Mouse (Mus musculus): Measurements from ENCODE around the gene Ptprh.
"Not testable (repeated sequence)": the region's sequence is repeated elsewhere in the genome, so short reads cannot be mapped to it uniquely, and the experiment has no call there.

The Ptprh gene

DNA sequence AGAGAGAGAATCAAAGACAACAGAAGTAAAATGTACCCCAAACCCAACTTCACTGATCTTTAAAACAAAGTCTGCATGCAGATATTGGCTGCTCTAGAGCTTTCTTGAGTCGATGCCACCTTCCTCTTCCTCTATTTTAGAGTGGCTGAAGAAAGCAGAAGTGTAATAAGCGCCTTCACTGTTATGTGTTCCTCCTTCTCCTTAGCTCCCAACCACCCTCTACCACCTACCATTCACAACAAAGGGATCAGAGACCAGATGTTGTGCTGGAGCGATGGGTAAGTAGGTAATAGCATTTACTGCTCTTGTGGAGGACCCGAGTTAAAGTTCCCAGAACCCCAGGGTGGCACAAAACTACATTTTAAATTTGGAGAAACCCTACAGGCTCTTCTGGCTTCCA is 6.8 kb downstream of the Ptprh start:
- not testable (repeated sequence) for DNase-seq

DNA sequence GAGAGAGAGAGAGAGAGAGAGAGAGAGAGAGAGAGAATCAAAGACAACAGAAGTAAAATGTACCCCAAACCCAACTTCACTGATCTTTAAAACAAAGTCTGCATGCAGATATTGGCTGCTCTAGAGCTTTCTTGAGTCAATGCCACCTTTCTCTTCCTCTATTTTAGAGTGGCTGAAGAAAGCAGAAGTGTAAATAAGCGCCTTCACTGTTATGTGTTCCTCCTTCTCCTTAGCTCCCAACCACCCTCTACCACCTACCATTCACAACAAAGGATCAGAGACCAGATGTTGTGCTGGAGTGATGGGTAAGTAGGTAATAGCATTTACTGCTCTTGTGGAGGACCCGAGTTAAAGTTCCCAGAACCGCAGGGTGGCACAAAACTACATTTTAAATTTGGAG is 22.4 kb downstream of the Ptprh start:
- not testable (repeated sequence) for DNase-seq

DNA sequence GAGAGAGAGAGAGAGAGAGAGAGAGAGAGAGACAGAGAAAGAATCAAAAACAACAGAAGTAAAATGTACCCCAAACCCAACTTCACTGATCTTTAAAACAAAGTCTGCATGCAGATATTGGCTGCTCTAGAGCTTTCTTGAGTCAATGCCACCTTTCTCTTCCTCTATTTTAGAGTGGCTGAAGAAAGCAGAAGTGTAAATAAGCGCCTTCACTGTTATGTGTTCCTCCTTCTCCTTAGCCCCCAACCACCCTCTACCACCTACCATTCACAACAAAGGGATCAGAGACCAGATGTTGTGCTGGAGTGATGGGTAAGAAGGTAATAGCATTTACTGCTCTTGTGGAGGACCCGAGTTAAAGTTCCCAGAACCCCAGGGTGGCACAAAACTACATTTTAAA is 31.5 kb downstream of the Ptprh start:
- not testable (repeated sequence) for DNase-seq

DNA sequence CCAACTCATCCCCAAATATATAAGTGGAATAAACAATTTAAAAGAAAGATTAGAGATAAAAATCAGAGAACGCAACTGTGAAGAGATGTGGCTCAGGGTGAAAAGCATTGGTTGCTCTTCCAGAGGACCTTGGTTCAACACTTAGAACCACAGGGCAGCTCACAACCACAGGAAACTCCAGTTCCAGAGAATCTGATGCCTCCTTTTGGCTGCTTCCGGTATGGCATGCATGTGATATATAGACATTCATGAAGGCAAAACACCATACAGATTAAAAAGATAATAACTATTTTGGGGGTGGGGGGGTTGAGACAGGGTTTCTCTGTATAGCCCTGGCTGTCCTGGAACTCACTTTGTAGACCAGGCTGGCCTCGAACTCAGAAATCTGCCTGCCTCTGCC is 41.2 kb downstream of the Ptprh start:
- no peak for DNase-seq

DNA sequence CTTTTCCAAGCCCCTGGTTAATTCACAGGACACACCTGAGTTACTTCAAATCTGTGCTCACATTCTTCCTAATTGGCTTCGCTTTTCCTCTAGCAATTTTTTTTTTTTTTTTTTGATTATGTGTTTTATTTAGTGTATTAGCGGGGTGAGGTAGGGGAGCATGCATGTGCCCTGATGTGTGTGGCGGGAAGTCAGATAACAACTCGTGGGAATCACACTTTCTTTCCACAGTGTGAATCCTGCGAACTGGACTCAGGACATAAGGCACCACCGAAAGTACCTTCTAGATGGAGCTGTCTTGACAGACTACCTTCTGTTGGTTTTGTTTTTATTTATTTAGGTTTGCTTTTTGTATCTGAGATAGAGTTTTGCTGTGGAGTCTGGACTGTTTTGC is 46.7 kb downstream of the Ptprh start:
- no peak for DNase-seq

DNA sequence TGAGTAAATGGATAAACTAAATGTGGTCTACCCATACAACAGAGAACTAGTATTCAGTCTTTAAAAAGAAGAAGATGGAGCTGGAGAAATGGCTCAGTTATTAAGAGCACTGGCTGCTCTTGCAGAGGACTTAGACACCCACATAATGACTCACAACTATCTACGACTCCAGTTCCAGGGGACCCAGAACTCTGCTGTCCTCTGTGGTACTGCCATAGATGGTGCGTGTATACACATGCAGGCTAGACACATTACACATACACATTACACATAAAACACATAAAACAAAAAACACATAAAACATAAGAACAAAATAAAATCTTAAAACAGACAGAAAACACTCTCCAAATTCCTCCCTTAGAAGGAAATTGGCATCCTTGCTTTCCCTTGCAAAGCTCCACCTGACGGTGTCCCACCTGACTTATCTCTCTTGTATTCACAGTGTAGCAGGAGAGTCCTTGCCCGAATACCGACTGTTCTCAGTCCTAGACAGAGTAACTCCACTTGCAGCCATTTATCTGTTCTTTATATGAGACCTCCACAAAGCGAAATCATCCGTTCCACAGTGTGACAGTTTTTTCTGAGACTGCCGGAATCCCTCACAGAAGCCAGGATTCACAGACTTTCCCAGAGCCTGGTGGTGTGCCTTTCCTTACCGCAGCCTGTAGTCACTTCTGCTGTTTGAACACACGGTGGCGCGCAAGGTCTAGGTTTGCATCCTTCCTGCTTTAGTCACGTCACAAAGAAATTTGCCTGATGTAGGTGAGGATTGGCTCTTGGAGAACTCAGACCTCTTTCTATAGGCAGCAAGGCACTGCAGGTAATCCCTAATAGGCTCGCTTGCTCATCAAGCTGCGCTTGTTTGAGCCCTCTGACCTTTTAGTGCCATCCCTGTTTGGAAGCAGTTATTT is 47.3 kb downstream of the Ptprh start:
- DNase-seq: peak; percentile 81

DNA sequence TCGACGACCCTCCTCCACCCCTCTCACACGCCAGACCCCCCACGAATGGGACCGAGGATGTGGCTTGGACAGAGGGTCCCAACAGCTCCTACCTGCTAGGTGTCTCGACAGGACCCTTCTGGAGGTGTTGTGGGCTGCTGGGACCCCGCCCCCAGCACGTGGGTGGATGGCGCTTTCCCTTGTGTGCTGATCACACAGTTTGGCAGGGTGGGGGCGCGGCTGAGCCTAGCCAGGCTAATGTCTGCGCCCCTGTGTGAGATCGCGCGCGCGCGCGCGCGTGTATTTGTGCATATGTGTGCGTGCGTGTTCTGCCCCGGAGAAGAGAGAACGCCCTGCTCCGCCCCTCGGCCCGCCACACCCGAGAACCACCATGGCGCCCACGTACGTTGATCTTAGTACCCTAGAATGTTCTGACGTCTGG is 56.6 kb downstream of the Ptprh start, which contains the start of gene Syt5:
TSS of gene Syt5 (minus strand) at position 321 of the 421 bp plus-strand sequence.
- DNase-seq: no peak

DNA sequence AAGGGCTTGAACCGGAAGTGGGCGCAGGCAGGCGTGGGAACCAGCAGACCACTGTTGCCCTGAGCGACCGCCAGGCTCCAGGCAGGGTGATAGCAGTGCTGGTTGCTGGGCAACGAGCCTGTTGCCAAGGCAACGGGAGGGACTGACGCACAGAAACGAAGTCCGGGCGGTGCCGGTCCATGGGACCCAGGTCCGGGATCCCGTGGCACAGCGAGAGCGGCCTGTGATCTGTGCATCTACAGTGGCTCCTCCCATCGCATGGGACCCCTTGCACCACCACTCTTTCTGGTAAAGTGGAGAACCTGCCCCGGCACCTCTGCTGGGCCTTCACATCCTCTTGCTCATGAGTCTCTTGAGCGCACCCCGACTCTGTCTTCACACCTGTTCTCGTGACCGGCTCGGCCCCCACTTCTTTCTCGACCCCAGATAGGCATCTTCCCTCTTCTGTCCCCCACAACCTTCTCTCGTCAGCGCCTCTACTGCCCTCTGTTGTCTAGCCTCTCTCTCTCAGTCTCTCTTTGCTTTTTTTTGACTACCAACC is 57.2 kb downstream of the Ptprh start:
- peak; percentile 72 for DNase-seq

DNA sequence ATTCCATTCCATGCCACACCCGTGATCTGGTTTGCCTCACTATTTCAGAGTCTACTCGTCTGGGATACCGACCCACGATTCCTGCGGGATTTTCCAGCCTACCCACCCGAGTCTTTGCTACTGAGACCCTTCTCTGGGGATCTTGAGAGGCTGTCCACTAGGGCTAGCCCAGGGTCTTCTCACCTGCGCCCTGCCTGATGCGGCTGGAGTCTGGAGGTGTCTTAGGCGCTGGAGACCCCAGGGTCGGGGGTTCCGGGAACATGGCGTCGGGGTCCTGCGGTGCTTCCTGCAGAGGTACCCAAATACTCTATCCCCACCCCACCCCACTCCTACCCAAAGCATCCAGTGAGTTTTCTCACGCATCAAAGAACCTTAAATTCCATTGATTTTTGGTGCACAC is 57.8 kb downstream of the Ptprh start:
- no peak for DNase-seq

DNA sequence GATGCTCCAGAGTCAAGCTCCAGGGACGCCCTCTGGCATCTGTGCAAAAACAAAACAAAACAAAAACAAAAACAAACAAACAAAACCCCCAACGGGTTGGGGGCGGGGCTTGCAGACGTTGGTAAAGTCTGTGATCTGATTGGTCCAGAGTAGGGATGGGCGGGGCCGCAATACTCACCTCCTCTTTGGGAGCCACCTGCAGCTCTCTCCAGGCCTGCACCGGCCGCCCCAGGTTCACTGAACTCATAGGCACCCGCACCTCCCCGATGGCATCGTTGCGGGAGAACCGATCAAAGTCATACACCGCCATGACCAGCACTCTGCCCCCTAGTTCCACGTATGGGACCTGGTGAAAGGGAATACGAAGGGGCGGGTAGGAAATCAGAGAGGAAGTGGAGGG is 61.8 kb downstream of the Ptprh start:
- no peak for DNase-seq

DNA sequence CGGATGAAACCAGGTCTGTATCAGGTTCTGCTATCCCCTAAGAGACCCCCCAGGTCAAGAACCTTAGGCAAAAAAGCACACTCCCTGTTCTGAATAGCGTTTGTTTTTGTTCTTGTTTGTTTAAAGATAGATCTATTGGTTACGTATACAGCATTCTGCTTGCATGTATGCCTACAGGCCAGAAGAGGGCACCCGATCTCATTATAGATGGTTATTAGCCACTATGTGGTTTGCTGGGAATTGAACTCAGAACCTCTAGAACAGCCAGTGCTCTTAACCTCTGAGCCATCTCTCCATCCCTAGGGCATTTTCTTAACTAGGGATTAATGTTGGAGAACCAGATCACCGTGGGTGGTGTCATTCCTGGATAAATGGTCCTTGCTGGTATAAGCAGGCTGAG is 62.5 kb downstream of the Ptprh start:
- DNase-seq: no peak

DNA sequence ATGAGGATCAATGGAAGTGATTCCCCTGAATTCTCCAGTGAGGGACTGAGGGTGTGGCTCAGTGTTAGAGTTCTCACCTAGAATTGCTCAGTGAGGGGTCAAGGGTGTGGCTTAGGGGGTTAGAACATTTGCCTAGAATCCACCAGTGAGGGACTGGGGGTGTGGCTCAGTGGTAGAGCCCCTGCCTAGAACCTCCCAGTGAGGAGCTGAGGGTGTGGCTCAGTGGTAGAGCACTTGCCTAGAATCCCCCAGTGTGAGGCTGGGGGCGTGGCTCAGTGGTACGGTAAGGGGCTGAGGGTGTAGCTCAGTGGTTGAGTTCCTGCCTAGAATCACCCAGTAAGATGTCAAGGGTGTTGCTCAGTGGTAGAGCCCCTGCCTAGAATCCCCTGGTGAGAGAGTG is 64.8 kb downstream of the Ptprh start:
- no peak for DNase-seq

DNA sequence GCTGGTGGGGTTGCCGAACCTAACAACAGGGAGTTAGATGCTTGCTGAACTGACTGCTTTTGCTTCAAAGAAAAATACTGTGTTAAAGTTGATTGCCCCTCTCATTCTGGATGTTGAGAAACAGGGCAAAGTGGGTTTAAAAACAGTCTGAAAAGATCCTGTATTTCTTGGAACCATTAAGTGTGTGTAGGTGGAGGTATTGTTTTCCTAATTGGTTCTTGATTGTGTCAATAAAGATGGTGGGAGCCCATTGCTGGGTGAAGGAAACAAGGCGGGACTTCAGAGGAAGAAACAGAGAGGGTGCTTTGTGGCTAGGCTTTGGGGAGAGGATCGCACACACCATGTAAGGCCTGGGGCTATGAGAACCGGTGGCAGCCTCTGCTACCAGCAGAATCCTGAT is 66.7 kb downstream of the Ptprh start:
- DNase-seq: no peak

DNA sequence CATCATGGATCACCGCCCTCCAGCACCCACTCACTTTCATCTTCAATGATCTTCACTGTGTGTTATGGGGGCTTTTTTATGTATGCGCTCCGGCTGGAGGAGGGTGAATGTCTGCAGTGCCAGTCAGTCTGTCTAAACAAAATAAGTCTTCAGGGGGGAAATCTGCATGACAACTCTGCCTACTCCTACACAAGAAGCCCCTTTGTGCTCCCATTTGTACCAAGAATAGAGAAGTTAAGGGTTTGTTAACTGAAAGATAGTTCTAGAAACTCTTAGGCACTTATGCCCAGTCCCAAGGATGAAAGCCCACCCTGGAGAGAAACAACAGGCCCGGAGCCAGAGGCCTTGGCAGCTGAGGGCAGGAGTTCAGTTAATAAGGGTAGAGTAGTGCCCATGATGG is 67.5 kb downstream of the Ptprh start:
- no peak for DNase-seq

DNA sequence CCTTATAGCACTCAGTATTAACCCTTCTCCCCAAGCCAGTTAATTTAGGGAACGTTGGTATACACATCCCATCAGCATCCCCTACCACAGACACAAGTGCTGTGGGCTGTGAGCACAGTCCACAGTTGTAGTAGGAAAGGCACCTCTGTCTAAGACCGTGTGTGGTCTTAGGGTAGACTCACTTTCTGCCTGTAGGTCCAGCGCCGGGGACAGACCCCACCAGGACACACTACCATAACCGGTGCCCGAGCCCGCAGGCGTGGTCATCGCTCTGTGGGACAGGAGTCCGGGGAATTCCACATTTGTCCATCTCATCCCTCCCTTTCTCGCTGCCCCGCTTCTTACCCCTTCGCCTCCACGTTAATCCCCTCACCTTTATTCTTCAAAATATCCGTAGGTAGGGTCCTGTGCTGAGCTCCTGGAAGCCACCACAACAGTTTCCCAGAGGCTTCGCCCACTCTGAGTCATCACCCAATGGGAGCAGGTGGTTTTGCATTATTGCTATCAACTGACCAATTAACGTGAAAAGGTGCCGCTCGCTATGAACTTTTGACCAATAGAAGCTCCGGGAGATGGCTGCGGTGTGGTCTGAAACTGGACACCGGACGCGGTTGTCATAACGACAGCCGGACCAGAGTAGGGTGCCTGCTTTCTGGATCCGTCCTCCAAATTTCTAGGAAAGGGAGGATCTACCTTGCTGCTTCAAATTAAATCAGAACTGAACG is 71.7 kb downstream of the Ptprh start, which contains the start of gene Dnaaf3:
TSS of gene Dnaaf3 (minus strand) at position 449 of the 725 bp plus-strand sequence.
- peak; percentile 77 for DNase-seq

DNA sequence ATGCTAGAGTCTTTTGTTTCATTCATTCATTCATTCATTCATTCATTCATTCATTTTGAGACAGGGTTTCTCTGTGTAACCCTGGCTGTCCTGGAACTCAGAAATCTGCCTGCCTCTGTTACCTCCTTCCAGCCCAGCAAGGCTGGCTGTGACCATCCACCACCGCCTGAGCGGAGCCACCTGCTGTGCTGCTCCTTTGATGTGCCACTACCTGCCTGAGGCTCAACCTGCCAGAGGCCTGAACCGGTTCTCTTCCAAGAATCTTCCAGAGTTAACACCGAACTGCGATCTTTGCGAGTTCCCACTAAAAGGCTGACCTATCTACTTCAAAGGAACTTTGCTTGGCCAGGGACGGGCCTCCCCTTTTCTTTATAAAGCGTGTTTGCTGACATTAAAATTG is 73.7 kb downstream of the Ptprh start:
- DNase-seq: not testable (repeated sequence)

DNA sequence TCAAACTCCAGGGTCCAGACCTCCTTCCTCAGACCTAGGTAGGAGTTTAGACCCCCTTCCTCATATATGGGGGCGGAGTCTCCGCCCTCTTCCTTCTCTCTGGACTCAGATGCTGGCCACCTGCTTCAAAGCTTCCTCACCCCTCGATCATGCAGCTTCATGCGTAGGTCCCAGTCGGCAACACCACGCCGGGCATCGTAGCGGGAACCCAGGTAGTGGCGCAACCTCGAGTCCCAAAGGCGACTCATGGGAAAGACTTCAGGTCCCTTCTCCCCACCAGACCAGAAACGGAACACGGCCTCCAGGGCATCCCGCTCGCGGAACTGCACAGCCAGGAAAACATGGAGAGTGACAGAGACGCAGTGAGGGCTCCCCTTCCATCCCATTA is 76.5 kb downstream of the Ptprh start:
- DNase-seq: no peak

DNA sequence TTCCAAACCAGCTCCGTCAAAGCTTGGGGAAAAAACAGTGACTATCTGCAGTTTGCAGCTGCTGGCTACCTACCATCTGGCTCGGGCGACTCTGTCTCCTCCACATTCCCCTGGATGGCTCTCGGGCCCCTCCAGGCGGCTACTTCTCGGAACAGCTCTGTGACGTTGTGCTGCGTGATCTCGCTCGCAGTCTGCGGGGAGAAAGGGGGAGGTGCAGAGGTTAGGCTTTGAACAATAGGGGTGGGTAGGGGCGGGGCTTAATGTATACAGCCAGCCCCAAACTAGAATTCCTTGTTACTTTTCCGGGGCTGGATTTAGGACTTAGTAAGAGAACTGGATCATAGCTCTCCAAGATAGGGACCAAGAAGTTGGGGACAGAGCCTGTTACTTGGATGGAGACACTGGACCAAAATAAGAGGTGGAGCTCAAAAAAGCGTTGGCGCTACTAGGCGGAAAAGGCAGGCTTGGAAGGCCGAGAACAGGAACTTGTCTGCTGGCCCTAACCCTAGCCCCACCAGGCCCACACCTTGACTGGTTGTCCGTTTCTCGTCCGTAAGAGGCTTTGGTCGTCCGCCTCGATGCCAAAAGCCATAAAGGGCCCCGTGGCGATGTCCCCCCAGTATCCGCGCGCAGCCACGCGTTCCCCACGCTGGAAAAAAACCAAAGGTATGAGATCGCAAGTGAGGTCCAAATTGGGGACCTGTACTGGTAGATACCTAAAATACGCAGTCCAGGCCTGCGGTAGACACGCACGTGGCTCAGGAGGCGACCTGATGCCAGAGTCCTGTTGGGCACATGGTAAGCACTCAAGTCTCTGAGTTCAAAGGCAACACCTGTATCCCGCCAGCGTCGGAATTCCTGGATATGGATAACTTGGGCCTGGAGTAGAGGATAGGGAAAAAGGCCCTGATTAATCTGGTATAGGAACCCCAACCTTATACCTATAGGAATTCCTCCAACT is 77.2 kb downstream of the Ptprh start:
- peak; percentile 92 for DNase-seq

DNA sequence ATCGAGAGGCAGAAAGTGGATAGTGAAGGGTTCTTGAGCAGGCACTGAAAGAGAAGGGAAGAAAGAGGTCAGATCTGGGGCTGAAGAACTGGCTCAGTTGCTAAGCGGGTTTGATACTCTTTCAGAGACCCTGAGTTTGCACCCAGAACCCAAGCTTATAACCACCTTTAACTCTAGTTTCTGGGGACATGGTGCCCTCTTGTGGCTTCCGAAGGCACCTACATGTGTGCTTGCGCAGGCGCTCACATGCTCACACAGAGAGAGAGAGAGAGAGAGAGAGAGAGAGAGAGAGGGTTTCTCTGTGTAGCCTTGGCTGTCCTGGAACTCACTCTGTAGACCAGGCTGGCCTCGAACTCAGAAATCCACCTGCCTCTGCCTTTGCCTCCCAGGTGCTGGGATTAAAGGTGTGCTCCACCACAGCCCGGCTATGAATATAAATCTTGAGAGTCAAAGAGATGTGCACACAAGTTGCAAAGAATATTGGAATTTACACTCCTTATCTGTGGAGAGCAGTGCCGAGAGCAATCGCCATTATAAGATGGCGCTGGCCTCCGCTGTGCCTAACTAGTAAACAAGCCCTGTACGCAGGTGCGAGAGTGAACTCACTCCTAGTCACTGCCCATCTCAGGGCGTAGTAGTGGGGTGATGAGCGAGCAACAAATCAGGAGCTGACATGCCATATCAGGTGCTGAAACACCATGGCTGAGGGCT is 79.5 kb downstream of the Ptprh start, which contains the start of gene Tnni3:
TSS of gene Tnni3 (minus strand) at position 18 of the 711 bp plus-strand sequence.
- DNase-seq: peak; percentile 69

DNA sequence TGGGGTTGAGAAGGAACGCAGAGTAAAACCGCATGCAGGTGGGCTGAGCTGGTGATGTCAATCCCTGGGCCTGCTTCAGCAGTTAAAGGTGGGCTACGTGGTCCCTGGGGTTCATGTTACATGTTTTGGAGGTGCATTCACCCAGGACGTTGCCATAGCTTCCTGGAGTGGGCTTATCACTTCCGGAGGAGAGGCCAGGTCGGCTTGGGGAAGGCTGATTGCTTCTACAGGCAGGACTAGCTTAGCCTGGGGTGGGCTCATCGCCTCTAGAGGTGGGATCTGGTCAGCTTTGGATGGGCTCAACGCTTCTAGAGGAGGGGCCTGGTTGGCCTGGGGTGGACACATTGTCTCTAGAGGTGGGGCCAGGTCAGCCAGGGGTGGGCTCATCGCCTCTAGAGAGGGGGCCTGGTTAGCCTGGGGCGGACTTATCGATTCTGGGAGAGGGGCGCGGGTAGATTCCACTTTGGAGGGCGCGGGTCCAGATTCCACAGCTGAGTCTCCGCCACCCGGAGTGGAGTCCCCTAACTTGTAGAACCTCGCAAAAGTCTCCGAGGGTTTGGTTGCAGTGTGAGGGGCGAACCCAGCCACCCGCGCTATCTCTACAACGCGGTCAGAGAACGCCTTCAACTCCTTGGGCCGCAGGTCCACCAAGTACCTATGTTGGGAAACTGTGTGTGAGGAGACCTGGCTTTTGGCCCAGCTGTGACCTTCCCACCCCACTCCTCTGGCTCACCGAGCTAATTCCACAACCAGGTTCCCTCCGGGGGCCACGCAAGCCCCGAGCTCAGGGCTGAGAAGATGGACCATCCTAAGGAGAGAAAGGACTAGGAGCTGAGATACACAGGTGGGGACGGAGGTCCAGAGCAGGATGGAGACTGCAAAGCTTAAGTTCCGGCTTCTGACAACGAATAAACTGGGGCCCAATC is 80.4 kb downstream of the Ptprh start:
- no peak for DNase-seq

DNA sequence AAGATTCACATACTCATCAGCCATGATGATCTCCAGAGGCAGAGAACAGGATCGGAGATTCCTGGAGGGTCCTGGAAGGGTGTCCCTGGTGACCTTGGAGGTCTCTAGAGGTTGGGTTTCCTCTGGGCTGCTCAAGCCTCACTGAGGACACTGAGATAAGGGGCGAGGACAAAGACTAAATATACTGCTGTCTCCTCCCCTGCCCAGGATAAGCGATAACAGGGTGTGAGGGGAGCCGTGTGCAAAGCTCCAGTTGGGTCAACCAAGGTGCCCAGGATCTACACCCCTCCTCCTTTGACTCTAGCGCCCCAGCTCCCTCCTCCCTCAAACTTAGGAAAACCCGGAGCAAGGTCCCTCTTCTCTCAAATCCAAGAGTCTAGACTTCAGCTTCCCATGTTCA is 81.5 kb downstream of the Ptprh start:
- no peak for DNase-seq
